Mouse (Mus musculus) bone marrow macrophage, adult 2 months (primary cell): ENCODE data around the gene Prex1.

Experiments used
- CTCF ChIP-seq: IDR thresholded peaks from 2 replicates; pipeline ENCODE4 v1.5.1; 2012; ENCODE audit warnings: low read depth, mild to moderate bottlenecking, low read length, moderate library complexity
- POLR2A ChIP-seq: IDR thresholded peaks from 2 replicates; pipeline ENCODE4 v1.6.1; 2012; ENCODE audit warnings: mild to moderate bottlenecking, low read depth, low read length, borderline replicate concordance

GRCm38 (mm10) chr2:166523156-166523890, 190.3 kb downstream of the Prex1 start:
- TF ChIP-seq CTCF (no peak), POLR2A (no peak)
